Mouse (Mus musculus) liver, adult 2 months (tissue): ENCODE data around the gene Rgs7.

Source experiments
- CTCF ChIP-seq: fragments of 200-500 bp; IDR thresholded peaks from 2 replicates; pipeline ENCODE4 v1.5.1; 2011; ENCODE audit warnings: low read depth, low read length, control low read depth
- POLR2A ChIP-seq: fragments of 200-500 bp; IDR thresholded peaks from 2 replicates; pipeline ENCODE4 v1.6.1; 2011; ENCODE audit warnings: low read length, control low read depth; ENCODE audit not compliant: insufficient read depth; ENCODE audit errors: extremely low read depth

- TF ChIP-seq CTCF = no peak
- TF ChIP-seq POLR2A = no peak
These were observed 156.1 kb downstream of the Rgs7 start for GRCm38 (mm10) chr1:175336191-175336590.
